Mouse (Mus musculus): ENCODE data around the gene Cenpe. TPM values are rescaled to one million over a fixed set of nuclear protein-coding genes. Genes with fewer than 3 reads are reported as not detected.
A peak's percentile ranks its signal among the peaks of the same experiment; 100 is the strongest.

Cenpe gene
- polyA plus RNA-seq, 1 experiment from 2014 or later, result 28.6 TPM

DNA sequence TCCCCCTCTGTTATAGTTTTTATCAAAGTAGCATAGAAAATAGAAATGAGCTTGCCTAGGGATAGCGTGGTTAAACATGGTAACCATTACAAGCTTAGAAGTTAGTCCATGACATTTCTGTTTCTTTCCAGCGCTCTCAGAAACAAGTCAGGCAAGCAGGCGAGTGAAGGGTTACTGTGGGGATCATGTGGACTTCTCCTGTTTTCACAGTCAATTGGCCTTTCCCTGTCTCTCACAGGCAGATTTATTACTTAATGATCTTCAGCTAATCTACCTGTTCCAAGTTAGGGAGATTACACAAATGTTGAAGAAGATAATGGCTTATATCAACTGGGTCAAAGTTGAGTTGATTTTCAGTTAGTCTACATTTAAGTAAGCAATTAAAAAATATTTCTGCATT, 20.1 kb downstream of the Cenpe start:
- Histone ChIP-seq H3K27ac (ENCODE audit: low read length) (no peak overlapping the region), H3K27me3 (ENCODE audit: control insufficient read depth, insufficient read depth, low read depth, low read length) (no peaks in the 10 kb centered on the region), H3K9ac (ENCODE audit: low read length) (no peak overlapping the region), H3K4me1 (replicated peaks; ENCODE audit: control insufficient read depth, insufficient read depth, low read length) (no peaks in the 10 kb centered on the region), H3K9me3 (ENCODE audit: control insufficient read depth, low read length) (no peaks in the 10 kb centered on the region), H3K4me2 (ENCODE audit: low read depth, low read length) (no peak overlapping the region), H3K4me3 (ENCODE audit: low read length) (no peak overlapping the region), H3K36me3 (ENCODE audit: control insufficient read depth, insufficient read depth, low read length) (peaks cover 55% of the 10 kb centered on the region)
- 93% methylated on average over 3 of the region's 3 CpGs for WGBS
- ATAC-seq (ENCODE audit: low read depth), result no peak

DNA sequence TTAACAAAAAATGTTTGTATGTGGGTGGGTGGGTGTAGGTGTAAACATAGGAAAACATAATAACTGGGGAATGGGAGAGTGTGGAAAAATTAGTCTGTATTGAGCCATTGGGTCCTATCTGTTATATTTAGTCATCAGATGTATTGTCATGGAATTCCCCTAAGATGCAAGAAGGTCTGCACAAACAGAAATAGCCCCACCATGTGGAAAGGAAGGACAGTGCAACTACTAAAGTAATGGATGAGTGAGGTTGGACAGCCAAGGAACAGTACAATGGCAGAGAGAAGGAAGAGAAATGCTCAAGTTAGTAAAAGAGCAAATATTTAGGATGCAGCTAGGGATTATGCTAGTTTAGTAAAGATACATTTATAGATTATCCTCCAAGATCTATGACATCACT, 33.4 kb downstream of the Cenpe start:
- Histone ChIP-seq H3K36me3 (ENCODE audit: control insufficient read depth, insufficient read depth, low read length) (peaks cover 48% of the 10 kb centered on the region), H3K27me3 (ENCODE audit: control insufficient read depth, insufficient read depth, low read depth, low read length) (no peaks in the 10 kb centered on the region), H3K4me2 (ENCODE audit: low read depth, low read length) (no peak overlapping the region), H3K9me3 (ENCODE audit: control insufficient read depth, low read length) (no peaks in the 10 kb centered on the region), H3K4me1 (replicated peaks; ENCODE audit: control insufficient read depth, insufficient read depth, low read length) (no peaks in the 10 kb centered on the region), H3K27ac (ENCODE audit: low read length) (no peak overlapping the region), H3K4me3 (ENCODE audit: low read length) (no peak overlapping the region), H3K9ac (ENCODE audit: low read length) (no peak overlapping the region)
- no peak for ATAC-seq (ENCODE audit: low read depth)

DNA sequence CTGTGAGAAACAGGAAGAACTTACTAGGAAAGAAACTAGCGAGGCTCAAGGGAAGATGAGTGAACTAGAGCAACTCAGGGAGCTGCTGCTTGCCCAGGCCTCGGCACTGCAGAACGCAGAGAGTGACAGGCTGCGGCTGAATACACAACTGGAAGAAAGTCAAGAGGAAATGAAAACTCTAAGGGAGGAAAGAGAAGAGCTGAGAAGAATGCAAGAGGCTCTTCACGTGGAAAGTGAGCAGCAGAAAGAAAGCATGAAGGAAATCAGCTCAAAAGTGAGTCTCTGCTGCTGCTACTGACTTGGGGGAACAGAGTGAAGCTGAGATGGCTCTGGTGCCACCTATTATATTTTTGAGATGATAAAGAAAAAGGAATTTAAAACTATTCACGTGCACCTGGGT, 34.5 kb downstream of the Cenpe start:
- no peak overlapping the region for H3K9ac ChIP-seq (ENCODE audit: low read length)
- H3K36me3 ChIP-seq (ENCODE audit: control insufficient read depth, insufficient read depth, low read length), result peaks cover 51% of the 10 kb centered on the region
- no peaks in the 10 kb centered on the region for H3K4me1 ChIP-seq (replicated peaks; ENCODE audit: control insufficient read depth, insufficient read depth, low read length)
- H3K27ac ChIP-seq (ENCODE audit: low read length), result no peak overlapping the region
- no peaks in the 10 kb centered on the region for H3K27me3 ChIP-seq (ENCODE audit: control insufficient read depth, insufficient read depth, low read depth, low read length)
- no peak for ATAC-seq (ENCODE audit: low read depth)
- 90% methylated on average over 6 of the region's 6 CpGs for WGBS
- H3K4me3 ChIP-seq (ENCODE audit: low read length), result no peak overlapping the region
- no peak overlapping the region for H3K4me2 ChIP-seq (ENCODE audit: low read depth, low read length)
- H3K9me3 ChIP-seq (ENCODE audit: control insufficient read depth, low read length), result no peaks in the 10 kb centered on the region

DNA sequence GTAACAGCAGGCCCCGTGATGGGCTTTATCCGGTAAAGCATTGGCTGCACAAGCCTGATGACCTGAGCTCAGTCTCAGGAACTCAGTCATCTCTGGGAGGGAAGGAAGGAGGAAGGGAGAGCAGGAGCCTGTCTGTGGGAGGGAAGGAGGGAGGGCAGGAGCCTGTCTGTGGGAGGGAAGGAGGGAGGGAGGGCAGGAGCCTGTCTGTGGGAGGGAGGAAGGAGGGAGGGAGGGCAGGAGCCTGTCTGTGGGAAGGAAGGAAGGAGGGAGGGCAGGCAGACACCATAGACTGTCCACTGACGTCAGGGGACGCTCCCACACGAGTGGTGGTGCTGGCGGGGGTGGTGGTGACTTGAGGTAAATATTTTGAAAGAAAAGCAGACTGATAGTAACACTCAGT, 36.8 kb downstream of the Cenpe start:
- Histone ChIP-seq H3K27ac (ENCODE audit: low read length) (no peak overlapping the region), H3K9ac (ENCODE audit: low read length) (no peak overlapping the region), H3K4me3 (ENCODE audit: low read length) (no peak overlapping the region), H3K36me3 (ENCODE audit: control insufficient read depth, insufficient read depth, low read length) (peaks cover 41% of the 10 kb centered on the region), H3K27me3 (ENCODE audit: control insufficient read depth, insufficient read depth, low read depth, low read length) (no peaks in the 10 kb centered on the region), H3K4me2 (ENCODE audit: low read depth, low read length) (no peak overlapping the region), H3K4me1 (replicated peaks; ENCODE audit: control insufficient read depth, insufficient read depth, low read length) (no peaks in the 10 kb centered on the region), H3K9me3 (ENCODE audit: control insufficient read depth, low read length) (no peaks in the 10 kb centered on the region)
- peak; percentile 57; the same call in 1 of the 2 replicates for ATAC-seq (ENCODE audit: low read depth)
- 67% methylated on average over 6 of the region's 6 CpGs for WGBS

DNA sequence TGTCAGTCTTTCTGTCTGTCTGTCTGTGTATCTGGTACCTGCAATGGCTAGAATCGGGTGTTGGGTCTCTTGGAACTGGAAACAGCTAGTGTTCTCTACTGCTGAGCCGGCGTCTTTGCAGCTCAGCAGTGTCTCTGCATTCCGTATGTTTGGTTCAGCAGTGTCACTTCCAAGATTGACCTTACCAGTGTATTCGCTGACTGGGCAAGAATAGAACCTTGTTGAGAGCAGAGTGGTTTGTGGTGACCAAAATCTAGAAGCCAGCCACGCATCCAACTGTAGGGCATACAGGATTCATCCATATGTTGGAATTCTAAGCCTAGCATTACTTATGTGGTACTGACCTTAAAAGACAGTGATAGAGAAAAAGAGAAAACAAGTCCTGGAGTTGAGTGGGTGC, 39.5 kb downstream of the Cenpe start:
- Histone ChIP-seq H3K4me1 (replicated peaks; ENCODE audit: control insufficient read depth, insufficient read depth, low read length) (no peaks in the 10 kb centered on the region), H3K4me3 (ENCODE audit: low read length) (no peak overlapping the region), H3K27me3 (ENCODE audit: control insufficient read depth, insufficient read depth, low read depth, low read length) (no peaks in the 10 kb centered on the region), H3K36me3 (ENCODE audit: control insufficient read depth, insufficient read depth, low read length) (peaks cover 43% of the 10 kb centered on the region), H3K27ac (ENCODE audit: low read length) (no peak overlapping the region), H3K9ac (ENCODE audit: low read length) (no peak overlapping the region), H3K9me3 (ENCODE audit: control insufficient read depth, low read length) (no peaks in the 10 kb centered on the region), H3K4me2 (ENCODE audit: low read depth, low read length) (no peak overlapping the region)
- ATAC-seq (ENCODE audit: low read depth), result no peak
- WGBS, result 90% methylated on average over 6 of the region's 6 CpGs

DNA sequence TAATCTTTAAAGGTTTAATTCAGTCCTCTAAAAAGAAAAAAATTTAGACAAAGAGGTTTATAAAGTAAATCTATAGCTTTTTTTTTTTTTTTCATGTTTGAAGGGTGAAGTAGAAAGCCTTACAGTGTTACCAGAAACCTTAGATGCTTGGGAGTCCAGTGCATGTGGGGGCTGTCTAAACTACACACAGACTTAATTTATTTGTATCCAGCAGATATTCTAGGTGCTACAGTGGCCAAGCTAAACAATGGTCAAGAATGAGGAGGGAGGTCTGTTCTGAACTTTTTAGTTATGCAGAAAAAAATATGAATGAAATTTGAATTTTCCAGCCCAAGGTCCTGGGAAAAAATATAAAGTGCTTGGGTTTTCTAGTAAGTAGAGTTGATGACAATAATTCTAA, 42.4 kb downstream of the Cenpe start:
- Histone ChIP-seq H3K9me3 (ENCODE audit: control insufficient read depth, low read length) (no peaks in the 10 kb centered on the region), H3K4me3 (ENCODE audit: low read length) (no peak overlapping the region), H3K4me1 (replicated peaks; ENCODE audit: control insufficient read depth, insufficient read depth, low read length) (no peaks in the 10 kb centered on the region), H3K4me2 (ENCODE audit: low read depth, low read length) (no peak overlapping the region), H3K27ac (ENCODE audit: low read length) (no peak overlapping the region), H3K36me3 (ENCODE audit: control insufficient read depth, insufficient read depth, low read length) (peaks cover 45% of the 10 kb centered on the region), H3K27me3 (ENCODE audit: control insufficient read depth, insufficient read depth, low read depth, low read length) (no peaks in the 10 kb centered on the region), H3K9ac (ENCODE audit: low read length) (no peak overlapping the region)
- no peak for ATAC-seq (ENCODE audit: low read depth)

DNA sequence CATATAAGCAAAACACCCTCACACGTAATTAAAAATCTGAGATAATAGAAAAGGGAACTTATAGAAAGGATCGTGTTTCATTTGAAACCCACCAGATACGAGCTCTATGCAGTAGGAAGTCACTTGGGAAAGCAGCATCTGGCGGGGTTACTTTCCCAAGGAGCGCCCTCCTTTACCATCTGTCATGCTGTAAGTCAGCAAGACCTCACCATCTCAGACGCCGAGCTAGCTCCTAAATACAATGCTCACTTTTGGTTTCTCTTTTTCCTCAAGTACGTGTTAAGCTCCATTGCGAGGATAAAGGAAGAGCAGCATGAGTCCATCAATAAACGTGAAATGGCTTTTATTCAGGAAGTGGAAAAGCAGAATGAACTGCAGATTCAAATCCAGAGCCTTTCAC, 46.6 kb downstream of the Cenpe start:
- no peak overlapping the region for H3K4me3 ChIP-seq (ENCODE audit: low read length)
- no peak overlapping the region for H3K9ac ChIP-seq (ENCODE audit: low read length)
- no peaks in the 10 kb centered on the region for H3K27me3 ChIP-seq (ENCODE audit: control insufficient read depth, insufficient read depth, low read depth, low read length)
- ATAC-seq (ENCODE audit: low read depth), result no peak
- H3K27ac ChIP-seq (ENCODE audit: low read length), result no peak overlapping the region
- WGBS, result 87% methylated on average over 10 of the region's 10 CpGs
- H3K4me1 ChIP-seq (replicated peaks; ENCODE audit: control insufficient read depth, insufficient read depth, low read length), result no peaks in the 10 kb centered on the region
- peaks cover 54% of the 10 kb centered on the region for H3K36me3 ChIP-seq (ENCODE audit: control insufficient read depth, insufficient read depth, low read length)
- H3K4me2 ChIP-seq (ENCODE audit: low read depth, low read length), result no peak overlapping the region
- H3K9me3 ChIP-seq (ENCODE audit: control insufficient read depth, low read length), result no peaks in the 10 kb centered on the region

DNA sequence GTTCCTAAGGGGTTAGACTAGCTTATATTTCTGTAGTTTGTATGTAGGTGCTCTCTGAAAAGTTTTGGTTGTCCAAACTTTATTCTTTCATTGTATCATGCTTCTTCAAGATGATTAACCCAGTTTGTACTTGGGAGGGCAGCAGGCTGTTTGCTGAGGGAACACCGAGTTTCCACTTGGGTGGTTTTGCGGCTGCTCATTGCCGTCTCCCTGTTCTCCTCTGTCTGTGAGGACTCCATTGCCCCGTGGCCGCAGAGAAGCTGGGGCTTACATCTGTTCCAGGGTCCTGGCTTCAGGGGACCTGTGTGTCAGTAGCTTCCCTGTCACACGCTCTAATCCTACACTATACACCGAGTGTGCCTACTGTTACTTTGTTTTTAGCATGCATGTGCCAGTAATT, 47.9 kb downstream of the Cenpe start:
- Histone ChIP-seq H3K9ac (ENCODE audit: low read length) (no peak overlapping the region), H3K27me3 (ENCODE audit: control insufficient read depth, insufficient read depth, low read depth, low read length) (no peaks in the 10 kb centered on the region), H3K4me2 (ENCODE audit: low read depth, low read length) (no peak overlapping the region), H3K4me3 (ENCODE audit: low read length) (no peak overlapping the region), H3K4me1 (replicated peaks; ENCODE audit: control insufficient read depth, insufficient read depth, low read length) (no peaks in the 10 kb centered on the region), H3K9me3 (ENCODE audit: control insufficient read depth, low read length) (no peaks in the 10 kb centered on the region), H3K27ac (ENCODE audit: low read length) (no peak overlapping the region), H3K36me3 (ENCODE audit: control insufficient read depth, insufficient read depth, low read length) (peaks cover 59% of the 10 kb centered on the region)
- no peak for ATAC-seq (ENCODE audit: low read depth)
- WGBS, result 91% methylated on average over 7 of the region's 7 CpGs

DNA sequence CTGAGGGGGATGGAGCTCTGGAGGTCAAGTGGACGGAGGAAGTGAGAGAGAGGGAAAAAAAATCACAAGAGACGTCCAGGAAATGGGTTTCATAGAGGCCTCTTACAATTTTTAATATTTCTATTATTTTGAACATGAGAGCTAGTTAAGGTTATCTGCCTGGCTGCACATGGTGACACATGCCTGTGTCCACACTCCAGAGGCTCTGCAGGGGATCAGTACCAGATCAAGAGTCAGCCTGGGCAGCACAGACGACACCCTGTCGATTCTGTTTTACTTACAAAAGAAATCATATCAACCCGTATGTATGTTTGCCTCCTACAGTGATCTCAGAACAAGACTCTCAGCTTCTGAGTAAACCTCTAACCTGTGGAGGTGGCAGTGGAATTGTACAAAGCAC, 56.3 kb downstream of the Cenpe start:
- 85% methylated on average over 5 of the region's 5 CpGs for WGBS
- H3K36me3 ChIP-seq (ENCODE audit: control insufficient read depth, insufficient read depth, low read length), result peaks cover 45% of the 10 kb centered on the region

DNA sequence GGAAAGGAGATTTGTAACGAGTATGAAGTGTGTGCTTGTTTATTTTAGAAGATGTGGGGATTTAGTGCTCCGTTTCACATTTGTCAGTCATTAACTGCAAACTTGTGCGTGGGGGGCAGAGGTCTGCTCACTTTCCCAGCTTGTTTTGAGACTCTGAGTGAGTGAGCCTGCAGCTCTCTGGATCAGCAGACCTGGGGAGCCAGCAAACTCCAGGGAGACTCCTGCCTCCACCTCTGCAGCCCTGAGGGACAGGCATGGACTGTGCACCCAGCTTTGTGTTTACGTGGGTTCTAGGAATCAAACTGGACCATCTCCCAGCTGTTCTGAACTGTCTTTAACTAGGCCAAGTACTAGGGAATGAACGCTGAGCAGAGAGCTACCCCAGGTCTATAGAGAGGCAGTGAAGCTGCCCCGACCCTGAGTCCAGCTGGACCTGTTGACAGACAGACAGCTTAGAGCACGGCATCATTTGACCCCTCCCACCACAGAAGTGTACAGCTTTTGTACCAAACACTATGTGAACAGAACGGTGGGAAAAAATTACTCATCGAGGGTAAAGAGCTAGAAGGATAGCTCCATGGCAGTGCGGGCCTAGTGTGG, 57.2 kb downstream of the Cenpe start:
- H3K4me2 ChIP-seq (ENCODE audit: low read depth, low read length), result no peak overlapping the region
- H3K27ac ChIP-seq (ENCODE audit: low read length), result no peak overlapping the region
- no peak overlapping the region for H3K4me3 ChIP-seq (ENCODE audit: low read length)
- no peak overlapping the region for H3K9ac ChIP-seq (ENCODE audit: low read length)
- H3K4me1 ChIP-seq (replicated peaks; ENCODE audit: control insufficient read depth, insufficient read depth, low read length), result no peaks in the 10 kb centered on the region
- ATAC-seq (ENCODE audit: low read depth), result no peak
- H3K9me3 ChIP-seq (ENCODE audit: control insufficient read depth, low read length), result no peaks in the 10 kb centered on the region
- WGBS, result 73% methylated on average over 10 of the region's 10 CpGs
- H3K36me3 ChIP-seq (ENCODE audit: control insufficient read depth, insufficient read depth, low read length), result peaks cover 43% of the 10 kb centered on the region
- H3K27me3 ChIP-seq (ENCODE audit: control insufficient read depth, insufficient read depth, low read depth, low read length), result no peaks in the 10 kb centered on the region

More for the DNA sequence above, 56.3 kb downstream of the Cenpe start:
- Histone ChIP-seq H3K4me3 (ENCODE audit: low read length) (no peak overlapping the region), H3K27me3 (ENCODE audit: control insufficient read depth, insufficient read depth, low read depth, low read length) (no peaks in the 10 kb centered on the region), H3K9ac (ENCODE audit: low read length) (no peak overlapping the region), H3K9me3 (ENCODE audit: control insufficient read depth, low read length) (no peaks in the 10 kb centered on the region), H3K27ac (ENCODE audit: low read length) (no peak overlapping the region), H3K4me2 (ENCODE audit: low read depth, low read length) (no peak overlapping the region), H3K4me1 (replicated peaks; ENCODE audit: control insufficient read depth, insufficient read depth, low read length) (no peaks in the 10 kb centered on the region)
- no peak for ATAC-seq (ENCODE audit: low read depth)

Data from lung, embryonic 16.5 days (tissue).